9 mouse cellular contexts compared by ENCODE assay signal in genomic region chr7:52317121-52317520, GRCm38 (mm10).
"Had no signal": no experiment of that assay in that cellular context is flagged by ENCODE, and none has a peak within 500 bp of the region (broad histone marks: within the 10 kb centered on the region; RNA-seq: fewer than 3 reads in every experiment).

No protein-coding gene starts in this region.

- DNase-seq: kidney, adult 2 months; kidney, postnatal 25 days; left cerebral cortex, postnatal 4 days; liver, postnatal 0 days; lung, embryonic 14.5 days; right cerebral cortex, adult 18-20 months; right cerebral cortex, postnatal 14 days; right cerebral cortex, postnatal 4 days; thymus, postnatal 25 days had no signal
